Mouse (Mus musculus): ENCODE data around the gene 5430419D17Rik. TPM values are rescaled to one million over a fixed set of nuclear protein-coding genes. Genes with fewer than 3 reads are reported as not detected.

Gene 5430419D17Rik
- 0.08 and 0.33 TPM in 2 replicates for polyA plus RNA-seq (2012; rRNA removed)

DNA sequence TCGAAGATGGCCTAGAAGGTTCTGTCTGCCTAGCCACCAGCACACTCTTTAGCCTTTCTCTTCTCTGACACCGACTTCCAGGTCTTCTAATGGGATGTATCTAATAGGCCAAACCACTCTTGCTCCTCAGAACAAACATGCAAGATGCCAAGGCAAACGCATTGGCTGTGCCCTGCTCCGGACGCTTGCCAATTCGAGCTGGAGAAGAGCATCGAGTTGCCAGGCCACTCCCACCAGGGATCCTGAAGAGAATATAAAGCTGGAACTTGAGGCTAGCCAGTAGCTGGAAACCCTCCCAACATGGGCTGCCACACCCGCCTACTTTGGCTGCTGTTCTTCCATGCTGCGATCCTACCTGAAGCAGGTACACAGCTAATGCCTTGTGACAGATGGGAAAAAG is at the start of gene 5430419D17Rik:
Gene 5430419D17Rik (plus strand): TSS at position 282 of the 400 bp plus-strand sequence.

DNA sequence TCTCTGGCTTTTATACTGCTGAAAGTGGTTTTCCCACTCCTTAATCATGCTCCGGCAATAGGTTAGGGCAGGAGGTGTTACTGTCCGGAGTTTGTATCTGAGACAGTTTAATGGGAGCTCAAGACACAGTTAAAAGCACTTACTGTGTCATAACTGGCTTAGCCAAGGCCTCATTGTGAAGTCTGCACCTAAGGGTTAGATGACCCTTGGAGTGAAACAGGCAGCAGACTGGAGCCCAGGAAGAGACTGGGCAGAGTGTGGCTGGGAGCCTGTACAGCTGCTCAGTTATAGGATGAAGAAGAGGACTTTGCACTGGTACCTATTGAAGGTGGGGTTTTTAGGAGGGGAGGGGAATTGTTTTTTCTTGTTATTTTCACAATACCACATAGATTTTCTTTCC is 28.0 kb upstream of the 5430419D17Rik start, which contains the start of gene 4933402N03Rik:
Gene 4933402N03Rik (minus strand): TSS at position 101 of the 400 bp plus-strand sequence.

DNA sequence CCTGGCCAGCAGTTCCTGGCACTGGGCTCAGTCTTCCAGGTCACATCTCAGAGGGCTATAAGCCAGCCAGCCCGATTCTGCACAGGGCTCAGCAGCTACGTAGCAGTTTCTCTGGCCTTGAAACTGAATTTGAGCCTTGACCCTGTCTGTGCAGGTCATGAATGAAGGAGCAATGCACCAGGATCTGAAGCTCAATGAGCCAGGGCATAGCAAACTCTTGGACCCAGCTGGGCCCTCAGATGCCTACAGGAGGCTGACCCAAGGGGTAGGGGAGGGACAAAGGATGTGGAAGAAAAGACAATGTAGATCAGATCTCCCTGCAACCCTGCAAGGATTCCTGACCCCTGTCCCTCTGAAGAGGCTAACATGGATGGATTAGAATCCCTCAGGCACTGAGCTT is 148.0 kb downstream of the 5430419D17Rik start, which contains the start of gene Cuzd1:
Gene Cuzd1 (minus strand): TSS at position 101 of the 400 bp plus-strand sequence.

DNA sequence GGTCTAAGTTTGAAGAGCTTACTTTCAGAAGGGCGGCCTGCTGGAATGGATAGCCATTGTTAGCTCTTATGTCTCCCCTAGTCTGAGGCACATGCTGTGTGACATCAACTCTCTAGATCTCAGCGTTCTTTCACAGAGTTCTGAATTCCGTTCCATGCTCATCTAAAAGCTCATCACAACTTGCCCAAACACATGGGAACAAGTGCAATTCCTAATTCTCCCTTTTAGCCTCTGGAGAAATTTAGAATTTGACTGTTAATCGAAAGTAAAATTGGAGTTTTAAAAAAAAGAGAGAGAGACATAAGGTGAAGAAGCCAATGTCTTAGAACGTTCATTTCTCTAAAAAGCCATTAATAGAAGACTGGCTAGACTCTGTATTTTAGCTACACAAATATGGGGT is 155.2 kb downstream of the 5430419D17Rik start, which contains the start of gene Fam24b:
Gene Fam24b (minus strand): TSS at position 101 of the 400 bp plus-strand sequence.

DNA sequence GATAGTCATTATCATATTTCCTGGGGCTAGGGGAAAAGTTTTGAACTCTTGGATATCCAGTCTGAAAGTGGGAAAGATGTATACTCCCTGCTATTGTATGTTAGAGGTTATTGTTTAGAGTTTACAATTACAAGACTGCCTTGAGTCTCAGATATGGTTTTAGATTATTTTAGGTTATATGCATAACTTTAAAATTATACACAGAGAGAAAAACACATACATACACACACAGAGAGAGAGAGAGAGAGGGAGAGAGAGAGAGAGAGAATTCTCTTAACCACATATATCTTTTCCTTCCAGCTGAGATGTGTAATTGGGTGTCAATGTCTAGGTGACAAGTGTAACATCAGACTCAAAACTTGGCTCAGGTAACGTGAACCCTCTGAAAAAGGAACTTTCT is 159.4 kb downstream of the 5430419D17Rik start, which contains the start of gene Fam24a:
Gene Fam24a (plus strand): TSS at position 301 of the 400 bp plus-strand sequence.

Other genes with a start within 250 kb of the 5430419D17Rik start
- gene Htra1, start 238.3 kb upstream of the 5430419D17Rik start, polyA plus RNA-seq (2012; rRNA removed), result 35.0 and 64.7 TPM in 2 replicates
- gene Dmbt1, start 142.3 kb upstream of the 5430419D17Rik start, polyA plus RNA-seq (2012; rRNA removed), result 31.9 and 36.6 TPM in 2 replicates
- not detected in 2 replicates for gene 4933402N03Rik, start 28.1 kb upstream of the 5430419D17Rik start, polyA plus RNA-seq (2012; rRNA removed)
- gene Cuzd1, start 147.9 kb downstream of the 5430419D17Rik start, polyA plus RNA-seq (2012; rRNA removed), result 0.96 TPM in 1 of 2 replicates, not detected in the other
- not detected in 2 replicates for gene Fam24b, start 155.1 kb downstream of the 5430419D17Rik start, polyA plus RNA-seq (2012; rRNA removed)
- gene Fam24a, start 159.5 kb downstream of the 5430419D17Rik start, polyA plus RNA-seq (2012; rRNA removed), result not detected in 2 replicates
- 0.56 and 3.9 TPM in 2 replicates for gene 2310057M21Rik, start 188.4 kb downstream of the 5430419D17Rik start, polyA plus RNA-seq (2012; rRNA removed)
- gene Pstk, start 196.7 kb downstream of the 5430419D17Rik start, polyA plus RNA-seq (2012; rRNA removed), result 27.7 and 48.3 TPM in 2 replicates
- gene Ikzf5, start 236.1 kb downstream of the 5430419D17Rik start, polyA plus RNA-seq (2012; rRNA removed), result 2.5 and 3.9 TPM in 2 replicates
- 3.9 and 5.2 TPM in 2 replicates for gene Acadsb, start 236.2 kb downstream of the 5430419D17Rik start, polyA plus RNA-seq (2012; rRNA removed)

Measured in stomach, adult 2 months (tissue).